Mouse (Mus musculus): ENCODE results near the gene March9. TPM values are rescaled to one million over a fixed set of nuclear protein-coding genes. Genes with fewer than 3 reads are reported as not detected.
"Not testable (repeated sequence)": the region's sequence is repeated elsewhere in the genome, so short reads cannot be mapped to it uniquely, and the experiment has no call there.

March9 gene
- total RNA-seq, 2 experiments from 2014 or later, result 0.05 to 0.08 TPM

GRCm38 (mm10) chr10:127080901-127081780 lies 21.2 kb upstream of the March9 start:
- ATAC-seq (replicated peaks; ENCODE audit: poor library complexity), result no peak

DNA sequence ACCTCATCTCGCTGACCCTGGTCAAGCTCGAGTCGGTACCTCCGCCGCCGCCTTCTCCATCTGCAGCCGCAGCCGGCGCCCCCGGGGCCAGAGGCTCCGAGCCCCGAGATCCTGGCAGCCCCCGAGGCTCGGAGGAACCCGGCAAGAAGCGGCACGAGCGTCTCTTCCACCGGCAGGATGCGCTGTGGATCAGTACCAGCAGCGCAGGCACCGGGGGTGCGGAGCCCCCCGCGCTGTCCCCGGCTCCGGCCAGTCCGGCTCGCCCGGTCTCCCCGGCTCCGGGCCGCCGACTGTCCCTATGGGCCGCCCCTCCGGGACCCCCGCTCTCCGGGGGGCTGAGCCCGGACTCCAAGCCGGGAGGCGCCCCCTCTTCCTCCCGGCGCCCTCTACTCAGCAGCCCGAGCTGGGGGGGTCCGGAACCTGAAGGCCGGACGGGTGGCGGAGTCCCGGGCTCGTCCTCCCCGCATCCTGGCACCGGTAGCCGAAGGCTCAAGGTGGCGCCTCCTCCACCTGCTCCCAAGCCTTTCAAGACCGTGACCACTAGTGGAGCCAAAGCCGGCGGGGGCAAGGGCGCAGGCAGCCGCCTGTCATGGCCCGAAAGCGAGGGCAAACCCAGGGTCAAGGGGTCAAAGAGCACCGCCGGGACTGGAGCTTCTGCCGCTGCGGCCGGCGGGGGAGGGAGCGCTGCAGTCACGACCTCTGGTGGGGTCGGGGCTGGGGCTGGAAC lies 19.8 kb upstream of the March9 start:
- no peak for ATAC-seq (replicated peaks; ENCODE audit: poor library complexity)

DNA sequence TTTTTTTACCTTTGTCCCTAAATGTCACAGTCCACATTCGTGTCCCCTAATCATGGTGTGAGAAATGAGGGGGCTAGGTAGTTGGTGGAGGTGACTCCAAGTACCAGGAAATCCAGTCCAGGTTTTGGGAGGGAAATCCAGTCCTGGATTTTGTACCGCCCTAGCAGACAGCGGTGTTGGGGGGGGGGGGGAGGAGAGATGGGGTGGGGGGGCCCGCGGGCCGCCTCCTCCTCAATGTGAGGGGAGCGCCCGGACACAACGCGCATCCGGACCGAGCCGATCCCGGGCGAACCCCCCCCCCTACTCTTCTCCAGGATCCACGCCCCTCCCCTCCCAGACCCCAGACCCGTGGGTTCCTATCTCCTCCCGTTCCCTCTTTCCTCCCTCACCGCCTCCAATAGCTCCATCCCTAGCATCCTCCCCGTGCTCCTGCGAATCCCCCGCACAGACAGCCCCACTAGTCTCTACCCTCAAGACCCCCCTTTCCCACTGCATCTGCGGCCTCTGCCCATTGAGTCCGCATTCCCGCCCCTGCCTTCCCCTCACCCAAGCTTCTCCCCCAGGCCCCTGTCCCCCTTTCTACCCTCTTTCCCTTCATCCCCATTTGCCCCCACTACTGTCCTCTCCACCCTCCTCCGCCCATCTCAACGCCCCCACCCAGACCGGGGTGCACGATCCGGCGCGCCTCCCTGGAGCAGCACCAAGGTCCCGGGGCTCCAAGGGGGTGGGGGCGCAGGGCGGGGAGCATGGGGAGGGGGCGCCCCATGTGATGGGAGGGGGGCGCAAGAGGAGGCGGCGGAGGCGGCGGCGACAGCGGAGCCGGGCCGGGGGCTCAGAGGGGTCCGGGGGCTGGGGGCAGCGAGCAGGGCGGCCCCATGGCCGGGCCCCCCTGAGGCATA lies 18.9 kb upstream of the March9 start:
- ATAC-seq (replicated peaks; ENCODE audit: poor library complexity), result no peak

- ATAC-seq (replicated peaks; ENCODE audit: poor library complexity), result no peak
These were observed 18.2 kb upstream of the March9 start for GRCm38 (mm10) chr10:127078001-127078676.

DNA sequence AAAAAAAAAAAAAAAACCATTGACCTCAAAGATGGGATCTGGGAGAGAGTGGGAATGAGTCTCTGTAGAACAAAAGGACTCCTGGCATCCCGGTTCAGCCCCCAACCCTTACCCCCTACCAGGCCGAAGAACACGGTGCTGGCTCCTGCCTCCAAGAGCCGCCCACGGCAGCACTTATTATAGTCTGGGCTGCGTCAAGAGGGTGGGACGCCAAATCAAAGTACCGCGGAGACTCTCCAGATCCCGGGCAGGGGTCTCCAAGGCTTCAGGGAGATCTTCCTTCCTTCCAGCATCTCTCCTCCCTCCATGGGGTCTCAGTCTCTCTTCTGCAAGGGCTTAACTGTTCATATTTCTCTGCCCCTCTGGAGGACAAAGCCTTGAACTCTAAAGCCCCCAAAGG lies 17.5 kb upstream of the March9 start:
- no peak for ATAC-seq (replicated peaks; ENCODE audit: poor library complexity)

DNA sequence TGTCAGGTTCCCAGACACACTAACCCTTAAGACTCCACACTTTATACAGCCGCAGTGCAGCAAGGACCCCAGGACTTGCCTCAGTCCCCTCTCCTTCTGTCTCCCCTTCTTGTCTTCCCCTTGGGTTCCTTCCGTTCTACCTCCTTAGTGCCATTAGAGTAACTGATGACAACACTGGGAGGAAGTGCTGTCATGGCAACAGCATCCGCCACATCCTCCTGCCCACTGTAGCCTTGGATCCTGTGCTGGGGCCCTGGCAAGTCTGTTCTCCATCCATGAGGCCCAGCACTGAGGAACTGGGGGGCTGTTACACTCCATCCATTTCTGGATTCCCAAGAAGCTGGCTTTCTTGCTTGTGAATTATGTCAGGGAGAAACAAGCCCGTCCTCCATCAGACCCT lies 16.1 kb upstream of the March9 start:
- peak; percentile 73 for ATAC-seq (replicated peaks; ENCODE audit: poor library complexity)

DNA sequence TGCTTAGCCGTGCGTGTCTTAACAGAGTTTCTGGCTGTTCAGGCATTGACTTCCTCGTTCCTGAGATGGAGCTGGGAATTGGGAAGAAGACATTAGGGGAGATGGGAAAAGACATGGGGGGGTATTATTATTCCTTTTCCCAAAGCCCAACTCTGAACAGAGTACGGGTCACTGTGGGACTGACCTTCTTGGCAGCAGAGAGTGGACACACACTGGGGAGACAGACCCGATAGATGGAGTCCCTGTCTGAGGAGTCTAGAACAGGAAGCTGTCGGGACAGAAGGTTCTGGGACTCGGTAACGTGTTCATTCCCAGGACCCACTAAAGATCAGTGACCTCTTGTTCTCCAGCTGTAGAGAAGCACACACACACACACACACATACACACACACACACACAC lies 15.7 kb upstream of the March9 start:
- no peak for ATAC-seq (replicated peaks; ENCODE audit: poor library complexity)

DNA sequence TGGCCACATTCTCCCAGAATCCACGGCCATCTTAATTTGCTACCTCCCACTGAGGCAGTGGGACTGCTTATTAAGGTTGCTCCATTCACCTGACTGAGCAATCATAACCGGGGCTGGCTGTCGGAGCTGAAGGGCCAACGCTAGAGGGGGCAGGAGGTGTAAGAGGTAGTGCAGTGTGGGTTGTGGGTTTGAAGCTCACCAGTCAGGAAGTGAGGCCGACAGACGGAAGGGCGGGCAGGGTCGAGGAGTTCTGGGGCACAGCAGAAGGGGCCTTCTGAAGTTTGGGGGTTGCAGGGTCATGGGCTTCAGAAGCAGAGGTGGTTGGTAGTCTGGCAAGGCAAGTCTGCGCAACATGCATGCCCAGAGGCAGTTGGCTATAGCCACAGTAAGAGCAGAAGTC lies 15.1 kb upstream of the March9 start, which contains the start of gene Agap2:
Gene Agap2 (plus strand): TSS at position 205 of the 400 bp plus-strand sequence.
- ATAC-seq (replicated peaks; ENCODE audit: poor library complexity), result peak; percentile 71

GRCm38 (mm10) chr10:127073981-127074380 lies 14.0 kb upstream of the March9 start:
- ATAC-seq (replicated peaks; ENCODE audit: poor library complexity), result no peak

GRCm38 (mm10) chr10:127072969-127073368 lies 13.0 kb upstream of the March9 start:
- not testable (repeated sequence) for ATAC-seq (replicated peaks; ENCODE audit: poor library complexity)

DNA sequence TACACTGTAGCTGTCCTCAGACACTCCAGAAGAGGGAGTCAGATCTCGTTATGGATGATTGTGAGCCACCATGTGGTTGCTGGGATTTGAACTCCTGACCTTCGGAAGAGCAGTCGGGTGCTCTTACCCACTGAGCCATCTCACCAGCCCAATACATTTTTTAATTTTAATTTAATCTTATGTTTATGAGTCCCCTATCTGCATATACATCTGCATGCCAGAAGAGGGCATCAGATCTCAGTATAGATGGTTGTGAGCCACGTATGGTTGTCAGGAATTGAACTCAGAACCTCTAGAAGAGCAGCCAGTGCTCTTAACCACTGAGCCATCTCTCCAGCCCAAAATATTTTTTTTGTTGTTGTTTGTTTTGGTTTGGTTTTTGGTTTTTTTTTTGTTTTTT lies 12.3 kb upstream of the March9 start:
- ATAC-seq (replicated peaks; ENCODE audit: poor library complexity), result not testable (repeated sequence)

GRCm38 (mm10) chr10:127071203-127071602 lies 11.2 kb upstream of the March9 start:
- no peak for ATAC-seq (replicated peaks; ENCODE audit: poor library complexity)

DNA sequence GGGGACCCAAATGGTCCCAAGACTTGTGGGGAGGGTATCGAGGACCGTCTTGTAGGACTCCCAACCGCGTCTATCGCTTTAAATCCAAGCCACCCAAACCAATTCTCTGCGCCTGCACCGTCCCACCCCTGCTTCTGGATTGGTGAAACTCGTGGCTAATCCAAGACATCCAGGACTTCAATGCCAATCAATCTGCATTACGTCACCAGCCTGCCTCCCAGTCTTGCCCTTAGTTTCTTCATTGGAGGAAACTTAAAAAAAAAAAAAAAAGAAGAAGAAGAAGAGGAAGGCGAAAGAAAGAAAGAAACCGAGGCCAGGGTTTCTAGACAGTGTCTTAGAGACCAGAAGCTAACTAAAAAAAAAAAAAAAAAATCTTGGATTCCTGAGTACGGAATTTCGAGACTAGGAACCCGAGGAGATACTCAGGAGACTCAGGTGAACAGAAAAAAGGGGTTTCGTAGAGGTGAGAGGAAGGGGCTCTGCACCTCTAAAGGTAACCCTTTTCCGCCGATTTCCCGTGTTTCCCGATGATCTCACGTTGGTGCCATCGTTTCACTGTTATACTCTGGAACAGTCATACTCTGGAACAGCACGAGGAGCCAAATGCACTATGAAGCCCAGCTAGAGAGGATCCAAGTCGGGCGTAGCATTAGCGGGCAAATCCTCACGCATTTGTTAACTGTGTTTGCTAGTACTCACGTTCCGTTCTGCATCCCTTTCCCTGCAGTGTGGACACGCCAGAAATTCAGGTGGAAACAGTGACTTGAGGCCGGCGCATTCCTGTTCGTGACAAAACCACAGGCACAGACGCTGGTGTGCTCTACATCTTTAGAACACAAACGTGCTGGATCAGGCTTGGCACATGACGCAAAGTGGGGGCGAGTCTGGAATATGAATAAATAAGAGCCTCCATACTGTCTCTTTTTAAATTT lies 10.5 kb upstream of the March9 start, which contains the start of gene Tspan31:
Gene Tspan31 (minus strand): TSS at position 75 of the 932 bp plus-strand sequence.
- ATAC-seq (replicated peaks; ENCODE audit: poor library complexity), result peak; percentile 78

DNA sequence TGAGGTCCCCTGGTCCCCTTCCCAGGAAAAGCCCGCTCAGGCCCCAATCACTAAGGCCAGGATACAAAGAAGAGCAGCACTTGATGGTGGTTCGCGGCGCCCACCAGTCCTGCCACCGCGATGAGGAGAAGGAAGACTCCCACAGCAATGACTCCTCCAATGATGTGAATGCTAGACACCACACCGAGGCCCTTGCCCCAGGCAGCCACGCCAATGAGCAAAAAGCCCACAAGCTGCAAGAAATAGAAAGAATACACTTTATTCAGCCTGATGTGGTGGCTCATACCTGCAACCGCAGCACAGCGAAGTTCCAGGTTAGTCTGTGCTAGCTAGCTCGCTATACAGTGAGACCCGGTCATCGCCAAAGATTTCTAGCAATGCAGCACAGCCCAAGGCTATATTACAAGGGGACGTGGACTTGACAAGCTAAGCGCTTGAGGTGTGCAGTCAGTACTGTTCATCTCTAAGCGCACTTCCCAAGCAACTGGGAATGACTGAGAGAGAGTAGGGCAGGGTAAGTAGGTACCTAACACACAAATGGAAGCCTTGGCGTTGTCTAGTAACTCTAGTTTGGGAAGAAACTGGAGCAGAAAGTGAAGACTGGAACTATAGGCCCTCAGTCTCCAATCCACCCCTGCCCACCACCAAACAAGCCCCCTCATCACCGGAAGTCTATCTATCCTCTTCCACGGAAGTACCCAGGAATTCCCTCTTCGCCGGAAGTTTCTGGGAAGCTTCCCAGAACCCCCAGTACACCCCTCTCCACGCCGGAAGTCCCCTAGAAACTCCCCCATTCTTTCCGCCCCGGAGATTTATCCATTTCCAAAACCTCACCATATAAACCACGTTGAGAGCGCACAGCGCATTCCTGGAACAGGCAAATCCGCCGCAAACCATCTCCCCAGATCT lies 9.6 kb upstream of the March9 start:
- ATAC-seq (replicated peaks; ENCODE audit: poor library complexity), result peak; percentile 5

- ATAC-seq (replicated peaks; ENCODE audit: poor library complexity), result no peak; the same call in 1 of the 2 replicates
These were observed 8.5 kb upstream of the March9 start for GRCm38 (mm10) chr10:127068360-127069038.

DNA sequence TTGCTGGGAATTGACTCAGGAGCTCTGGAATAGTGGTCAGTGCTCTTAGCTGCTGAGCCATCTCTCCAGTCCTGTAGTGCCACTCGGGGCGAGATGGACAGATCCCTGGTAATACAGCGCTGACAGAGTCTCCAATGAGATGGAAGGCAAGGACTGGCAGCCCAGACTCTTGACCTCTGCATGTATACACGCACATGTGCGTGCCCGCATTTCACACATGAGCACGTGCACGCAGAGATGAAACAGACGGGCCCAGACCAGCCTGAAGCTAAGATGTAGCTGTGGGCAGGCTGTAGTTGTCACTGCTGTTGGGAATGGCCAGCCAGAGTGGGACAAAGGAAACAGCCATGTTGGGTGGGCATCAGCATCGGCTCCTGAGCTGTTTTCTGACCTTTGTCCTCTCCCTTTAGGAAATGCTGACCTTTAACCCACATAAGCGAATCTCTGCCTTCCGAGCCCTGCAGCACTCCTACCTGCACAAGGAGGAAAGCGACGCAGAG lies 6.6 kb upstream of the March9 start:
- no peak for ATAC-seq (replicated peaks; ENCODE audit: poor library complexity)

DNA sequence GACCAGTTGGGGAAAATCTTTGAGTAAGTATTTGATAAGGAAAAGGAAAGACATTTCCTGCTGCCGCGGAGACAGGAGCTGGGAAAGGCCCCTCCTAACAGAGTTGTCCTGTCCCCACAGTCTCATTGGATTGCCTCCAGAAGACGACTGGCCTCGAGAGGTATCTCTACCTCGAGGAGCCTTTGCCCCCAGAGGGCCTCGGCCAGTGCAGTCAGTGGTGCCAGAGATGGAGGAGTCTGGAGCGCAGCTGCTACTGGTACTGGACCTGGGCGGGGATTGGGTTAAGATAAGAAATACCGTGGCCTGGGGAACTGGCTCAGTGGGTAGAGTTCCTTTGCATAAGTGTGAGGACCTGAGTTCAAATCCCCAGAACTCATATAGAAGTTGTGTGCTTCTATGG lies 6.0 kb upstream of the March9 start:
- ATAC-seq (replicated peaks; ENCODE audit: poor library complexity), result no peak
